Mouse (Mus musculus) ES-Bruce4 (cell line): ENCODE results near the gene Ptprk. TPM values are rescaled to one million over a fixed set of nuclear protein-coding genes. Genes with fewer than 3 reads are reported as not detected.

Experiments
- H3K27ac ChIP-seq: 2 replicates; pipeline ENCODE4 v1.5.1; 2012; ENCODE audit warnings: low read length, inconsistent platforms; ENCODE audit not compliant: insufficient read depth
- H3K27me3 ChIP-seq: 2 replicates; pipeline ENCODE4 v1.6.1; 2012; ENCODE audit warnings: mild to moderate bottlenecking, low read length, inconsistent platforms; ENCODE audit not compliant: control insufficient read depth, poor library complexity, insufficient read depth, severe bottlenecking
- H3K36me3 ChIP-seq: 2 replicates; pipeline ENCODE4 v1.6.1; 2012; ENCODE audit warnings: inconsistent platforms, mild to moderate bottlenecking, low read length, moderate library complexity; ENCODE audit not compliant: control insufficient read depth, poor library complexity, insufficient read depth, severe bottlenecking
- H3K4me1 ChIP-seq: one replicate; pipeline ENCODE4 v1.8.1; 2011; ENCODE audit warnings: low read length; ENCODE audit not compliant: control insufficient read depth, insufficient read depth
- H3K4me3 ChIP-seq: 2 replicates; pipeline ENCODE4 v1.5.1; 2011; ENCODE audit warnings: low read depth, mild to moderate bottlenecking, low read length
- H3K9ac ChIP-seq: 2 replicates; pipeline ENCODE4 v1.6.1; 2012; ENCODE audit warnings: low read depth, mild to moderate bottlenecking, inconsistent platforms; ENCODE audit not compliant: poor library complexity, severe bottlenecking
- H3K9me3 ChIP-seq: replicated peaks from 2 replicates; pipeline ENCODE4 v1.6.1; 2012; ENCODE audit warnings: mild to moderate bottlenecking, low read length, inconsistent platforms; ENCODE audit not compliant: control insufficient read depth, poor library complexity, insufficient read depth, severe bottlenecking
- CTCF ChIP-seq: IDR thresholded peaks from one replicate; pipeline ENCODE4 v1.8.1; 2011; ENCODE audit warnings: low read depth, low read length
- EP300 ChIP-seq: IDR thresholded peaks from 2 replicates; pipeline ENCODE4 v1.6.1; 2011; ENCODE audit warnings: low read depth, low read length; ENCODE audit not compliant: insufficient read depth
- POLR2A ChIP-seq: IDR thresholded peaks from one replicate; pipeline ENCODE4 v1.8.1; 2011; ENCODE audit warnings: low read length; ENCODE audit not compliant: insufficient read depth
- polyA plus RNA-seq: library from polyadenylated mRNA; stranded (reverse); fragments of >200 nt; gene quantifications from 2 replicates; pipeline ENCODE4 v1.2.4, GENCODE M21; 2011; ENCODE audit warnings: low read depth; ENCODE audit not compliant: missing spikeins, insufficient read depth, insufficient read length

Gene Ptprk
- polyA plus RNA-seq, 1 experiment, result 48.9 TPM

GRCm38 (mm10) chr10:28260651-28261050, 186.0 kb downstream of the Ptprk start:
- no peaks in the 10 kb centered on the region for H3K27me3 ChIP-seq
- no peaks in the 10 kb centered on the region for H3K36me3 ChIP-seq
- no peaks in the 10 kb centered on the region for H3K9me3 ChIP-seq
- H3K27ac ChIP-seq, result no peak overlapping the region
- H3K4me1 ChIP-seq, result no peaks in the 10 kb centered on the region
- TF ChIP-seq CTCF, result no peak
- no peak for TF ChIP-seq POLR2A
- TF ChIP-seq EP300, result no peak
- no peak overlapping the region for H3K4me3 ChIP-seq
- H3K9ac ChIP-seq, result no peak overlapping the region

- Histone ChIP-seq H3K36me3 (no peaks in the 10 kb centered on the region), H3K27me3 (no peaks in the 10 kb centered on the region), H3K4me3 (no peak overlapping the region), H3K4me1 (no peaks in the 10 kb centered on the region), H3K27ac (no peak overlapping the region), H3K9ac (no peak overlapping the region), H3K9me3 (no peaks in the 10 kb centered on the region)
- TF ChIP-seq CTCF (no peak), EP300 (no peak), POLR2A (no peak)
Measured at GRCm38 (mm10) chr10:28262159-28262558, 187.5 kb downstream of the Ptprk start.

GRCm38 (mm10) chr10:28263546-28263945, 188.9 kb downstream of the Ptprk start:
- no peak overlapping the region for H3K27ac ChIP-seq
- H3K9me3 ChIP-seq, result no peaks in the 10 kb centered on the region
- no peaks in the 10 kb centered on the region for H3K27me3 ChIP-seq
- TF ChIP-seq CTCF, result no peak
- TF ChIP-seq POLR2A, result no peak
- no peak for TF ChIP-seq EP300
- H3K36me3 ChIP-seq, result no peaks in the 10 kb centered on the region
- no peak overlapping the region for H3K9ac ChIP-seq
- no peak overlapping the region for H3K4me3 ChIP-seq
- no peaks in the 10 kb centered on the region for H3K4me1 ChIP-seq

GRCm38 (mm10) chr10:28270273-28270672, 195.7 kb downstream of the Ptprk start:
- H3K36me3 ChIP-seq, result no peaks in the 10 kb centered on the region
- no peaks in the 10 kb centered on the region for H3K9me3 ChIP-seq
- no peak for TF ChIP-seq CTCF
- no peak for TF ChIP-seq POLR2A
- TF ChIP-seq EP300, result no peak
- H3K27ac ChIP-seq, result no peak overlapping the region
- no peaks in the 10 kb centered on the region for H3K27me3 ChIP-seq
- H3K4me3 ChIP-seq, result no peak overlapping the region
- no peaks in the 10 kb centered on the region for H3K4me1 ChIP-seq
- H3K9ac ChIP-seq, result no peak overlapping the region

GRCm38 (mm10) chr10:28271729-28272606, 197.3 kb downstream of the Ptprk start:
- H3K4me1 ChIP-seq, result no peaks in the 10 kb centered on the region
- H3K27me3 ChIP-seq, result no peaks in the 10 kb centered on the region
- TF ChIP-seq EP300 (no peak), CTCF (no peak), POLR2A (no peak)
- H3K9me3 ChIP-seq, result no peaks in the 10 kb centered on the region
- H3K27ac ChIP-seq, result no peak overlapping the region
- H3K36me3 ChIP-seq, result no peaks in the 10 kb centered on the region
- H3K9ac ChIP-seq, result no peak overlapping the region
- no peak overlapping the region for H3K4me3 ChIP-seq

- Histone ChIP-seq H3K4me1 (no peaks in the 10 kb centered on the region), H3K27me3 (no peaks in the 10 kb centered on the region), H3K9ac (no peak overlapping the region), H3K9me3 (no peaks in the 10 kb centered on the region), H3K27ac (no peak overlapping the region), H3K36me3 (no peaks in the 10 kb centered on the region), H3K4me3 (no peak overlapping the region)
- TF ChIP-seq EP300 (no peak), POLR2A (no peak), CTCF (no peak)
Measured at GRCm38 (mm10) chr10:28278757-28279156, 204.1 kb downstream of the Ptprk start.
